In the genomic region with DNA sequence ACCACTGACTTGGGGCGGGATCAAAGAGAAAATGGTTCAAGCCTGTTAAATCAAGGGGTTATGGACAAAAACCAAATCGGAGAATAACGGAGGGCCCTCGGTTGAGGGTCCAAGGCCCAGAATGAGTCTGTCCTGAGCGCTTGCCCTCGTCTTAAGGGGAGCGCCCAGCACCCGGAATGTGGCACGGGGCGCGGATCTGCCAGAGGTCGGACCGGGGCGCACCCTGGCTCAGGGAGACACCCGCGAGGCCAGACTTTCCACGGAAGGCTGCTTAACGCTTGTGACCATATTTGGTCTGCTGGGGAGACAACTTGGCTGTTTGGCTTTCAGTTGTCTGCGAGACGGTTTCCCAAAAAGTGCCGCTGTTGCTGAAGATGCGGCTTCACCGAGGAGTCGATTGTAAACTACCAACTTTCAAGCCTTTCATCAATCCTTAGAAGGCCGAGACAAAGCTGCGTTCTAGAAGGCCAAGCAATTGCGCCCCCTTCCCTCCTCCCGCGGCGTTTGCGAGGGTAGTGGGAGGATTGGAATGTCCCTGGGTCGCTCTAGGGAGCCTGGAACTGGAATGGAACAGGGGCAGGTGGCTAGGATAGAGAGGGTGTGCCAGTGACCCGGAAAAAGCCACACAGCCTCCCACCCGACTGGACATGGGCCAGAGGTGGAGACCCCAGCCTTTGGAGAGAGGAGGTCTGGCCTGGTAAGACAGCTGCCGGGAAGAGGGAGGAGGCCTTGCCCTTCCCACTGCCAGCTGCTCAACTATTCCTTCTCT, we compare ENCODE assay signal across 8 mouse cellular contexts. TPM values are rescaled to one million over a fixed set of nuclear protein-coding genes. Genes with fewer than 3 reads are reported as not detected.
DNase-seq lines count a peak whose midpoint lies in the region; ATAC-seq and TF ChIP-seq lines count a peak whose summit lies in the region.

No protein-coding gene starts in this region.

- no peak overlapping the region for H3K27ac ChIP-seq in CH12.LX (ENCODE audit: insufficient read depth, low read depth)
- H3K27ac ChIP-seq in heart, embryonic 15.5 days, result peak overlapping the region; percentile 98

- peaks cover 34% of the 10 kb centered on the region for H3K79me2 ChIP-seq in CH12.LX (replicated peaks; ENCODE audit: control insufficient read depth, extremely low read depth, insufficient read depth, poor library complexity, severe bottlenecking)

- dilution Hi-C loops in CH12.LX (cut with MboI; ENCODE audit: extremely low pct_ligation_motif_present, extremely low pct_unique_long_range_greater_than_20kb, low sequenced_read_pairs), result no loop called here

- H3K27me3 ChIP-seq in CH12.LX (replicated peaks), result no peaks in the 10 kb centered on the region
- no peaks in the 10 kb centered on the region for H3K27me3 ChIP-seq in heart, embryonic 15.5 days

- peak overlapping the region; percentile 81 for H3K9ac ChIP-seq in CH12.LX (ENCODE audit: insufficient read depth, low read depth)
- H3K9ac ChIP-seq in heart, embryonic 15.5 days, result peak overlapping the region; percentile 83

- peak overlapping the region; percentile 43 to 82 (median 78) for H3K4me3 ChIP-seq in CH12.LX (replicated peaks in 1 of 3; ENCODE audit: low read depth in 2 of 3, low read length in 2 of 3, poor library complexity in 1 of 3)
- peak overlapping the region; percentile 90 for H3K4me3 ChIP-seq in heart, embryonic 15.5 days

- peak overlapping the region; percentile 38 for H3K4me2 ChIP-seq in CH12.LX (ENCODE audit: insufficient read depth, low read depth, poor library complexity, severe bottlenecking)
- peak overlapping the region; percentile 77 for H3K4me2 ChIP-seq in heart, embryonic 15.5 days

- ATAC-seq in heart, embryonic 15.5 days (replicated peaks; ENCODE audit: insufficient number of reproducible peaks, insufficient read depth, low FRiP score, low read depth), result peak; percentile 54

- in situ Hi-C loops in CH12.LX (cut with MboI; ENCODE audit: low pct_ligation_motif_present, low pct_unique_long_range_greater_than_20kb, low sequenced_read_pairs), result loop anchor here (5.0 kb wide), 1 partner anchor 104 kb away; no protein-coding TSS in a partner anchor

- no peaks in the 10 kb centered on the region for H3K9me3 ChIP-seq in CH12.LX (replicated peaks; ENCODE audit: low read length)
- H3K9me3 ChIP-seq in heart, embryonic 15.5 days (replicated peaks), result no peaks in the 10 kb centered on the region

- TF ChIP-seq POLR2A in CH12.LX (IDR thresholded peaks at IDR 0.05; ENCODE audit: low read depth, low read length), result no peak

- WGBS in heart, embryonic 15.5 days, result 1% methylated on average over 35 of the region's 35 CpGs

- peaks cover 0 to 31% of the 10 kb centered on the region in 2 experiments; a peak in 2 of 4 replicates for H3K4me1 ChIP-seq in CH12.LX (ENCODE audit: control insufficient read depth in 1 of 2, insufficient read depth in 2 of 2)
- peaks cover 25% of the 10 kb centered on the region for H3K4me1 ChIP-seq in heart, embryonic 15.5 days (replicated peaks)

- peak; percentile 28 for TF ChIP-seq RAD21 in CH12.LX (IDR thresholded peaks at IDR 0.05; ENCODE audit: low read depth, low read length)

- peaks cover 0 to 23% of the 10 kb centered on the region in 2 experiments for H3K36me3 ChIP-seq in CH12.LX (replicated peaks in 1 of 2; ENCODE audit: control insufficient read depth in 1 of 2, insufficient read depth in 1 of 2, low read length in 1 of 2)
- no peaks in the 10 kb centered on the region for H3K36me3 ChIP-seq in heart, embryonic 15.5 days

- DNase-seq in CH12.LX (ENCODE audit: extremely low read depth), result peak; percentile 54
- peak; percentile 45 for DNase-seq in WW6 (ENCODE audit: low read depth, low spot score)
- DNase-seq in fibroblast of lung, adult 2 months (ENCODE audit: low read depth), result peak; percentile 66
- DNase-seq in kidney, postnatal 36 days, result peak; percentile 70 to 79
- DNase-seq in lung, postnatal 14 days, result peak; percentile 75
- DNase-seq in right cerebral cortex, postnatal 25 days, result peak; percentile 28
- no peak for DNase-seq in thymus, postnatal 14 days

- TF ChIP-seq CTCF in CH12.LX (conservative IDR thresholded peaks at IDR 0.05 in 1 of 2, IDR thresholded peaks at IDR 0.05 in 1 of 2; ENCODE audit: low read depth in 2 of 2, low read length in 2 of 2), result peak in 1 of 2 experiments; percentile 51; a peak in 2 of 4 replicates

- no peak for TF ChIP-seq EP300 in CH12.LX (IDR thresholded peaks at IDR 0.05; ENCODE audit: low read length)

TF ChIP-seq in CH12.LX, 34 proteins besides CTCF, POLR2A, EP300 and RAD21:
- no peak for TF ChIP-seq NRF1 (IDR thresholded peaks at IDR 0.05; ENCODE audit: low read depth, low read length)
- peak; percentile 26; the same call in 1 of the 2 replicates for TF ChIP-seq SMC3 (IDR thresholded peaks at IDR 0.05; ENCODE audit: low read depth, low read length)
- no peak for TF ChIP-seq USF1 (IDR thresholded peaks at IDR 0.05; ENCODE audit: low read depth, low read length)
- TF ChIP-seq HCFC1 (IDR thresholded peaks at IDR 0.05; ENCODE audit: low read depth, low read length), result no peak

RNA-seq across cellular contexts. Expression of a gene that starts 0.5 kb away (rescaled TPM):
- 8.3 and 12.8 TPM in 2 replicates for total RNA-seq in CH12.LX (2012; rRNA removed)
- total RNA-seq in CH12.LX (2014; rRNA removed), result 14.8 and 16.2 TPM in 2 replicates
- 13.3 and 13.5 TPM in 2 replicates for polyA plus RNA-seq in CH12.LX (2012; ENCODE audit: insufficient read length, low read depth)
- 18.2 and 18.6 TPM in 2 replicates for polyA plus RNA-seq in heart, embryonic 15.5 days (2015; fragmentation: Nextera tagmentation; extraction: Ambion mirVana)
